Mouse (Mus musculus) liver, adult (tissue): ENCODE data around the gene Safb.
A peak's percentile ranks its signal among the peaks of the same experiment; 100 is the strongest.

ENCODE experiments used
- GATA4 ChIP-seq: IDR thresholded peaks from 2 replicates; pipeline ENCODE4 v1.6.1; 2014; ENCODE audit warnings: mild to moderate bottlenecking, low read length; ENCODE audit not compliant: insufficient replicate concordance

Gene Safb

GRCm38 (mm10) chr17:56587773-56588172 is 3.1 kb downstream of the Safb start:
- TF ChIP-seq GATA4, result no peak

- TF ChIP-seq GATA4, result no peak
Observed at GRCm38 (mm10) chr17:56588921-56589320, 4.3 kb downstream of the Safb start.

- no peak for TF ChIP-seq GATA4
Observed at GRCm38 (mm10) chr17:56592553-56592952, 7.9 kb downstream of the Safb start.

GRCm38 (mm10) chr17:56593527-56594271 is 9.1 kb downstream of the Safb start:
- TF ChIP-seq GATA4, result no peak

- no peak for TF ChIP-seq GATA4
Observed at GRCm38 (mm10) chr17:56603186-56604069, 18.8 kb downstream of the Safb start.

- TF ChIP-seq GATA4, result no peak
Observed at GRCm38 (mm10) chr17:56604070-56604380, 19.4 kb downstream of the Safb start.

GRCm38 (mm10) chr17:56604422-56604821 is 19.8 kb downstream of the Safb start:
- TF ChIP-seq GATA4, result no peak

GRCm38 (mm10) chr17:56605431-56605830 is 20.8 kb downstream of the Safb start:
- no peak for TF ChIP-seq GATA4

- TF ChIP-seq GATA4, result no peak
Observed at GRCm38 (mm10) chr17:56607521-56608062, 23.0 kb downstream of the Safb start.

- TF ChIP-seq GATA4, result no peak
Observed at GRCm38 (mm10) chr17:56608699-56609098, 24.1 kb downstream of the Safb start.

- no peak; the same call in 1 of the 2 replicates for TF ChIP-seq GATA4
Observed at GRCm38 (mm10) chr17:56609452-56610171, 25.0 kb downstream of the Safb start, which contains the start of gene 2410015M20Rik. Gene 2410015M20Rik, minus strand, starts transcription at chr17:56609771.

GRCm38 (mm10) chr17:56611323-56611722 is 26.7 kb downstream of the Safb start:
- TF ChIP-seq GATA4, result no peak

GRCm38 (mm10) chr17:56611861-56612564 is 27.4 kb downstream of the Safb start:
- no peak for TF ChIP-seq GATA4

GRCm38 (mm10) chr17:56613236-56613844 is 28.7 kb downstream of the Safb start, which contains the start of gene Rpl36:
Gene Rpl36, plus strand, starts transcription at chr17:56613416.
- peak; percentile 28; the same call in 1 of the 2 replicates for TF ChIP-seq GATA4

- TF ChIP-seq GATA4, result no peak
Observed at GRCm38 (mm10) chr17:56614391-56615135, 29.9 kb downstream of the Safb start.
